Comparison of ENCODE assay signal across 19 mouse cellular contexts in the genomic region with DNA sequence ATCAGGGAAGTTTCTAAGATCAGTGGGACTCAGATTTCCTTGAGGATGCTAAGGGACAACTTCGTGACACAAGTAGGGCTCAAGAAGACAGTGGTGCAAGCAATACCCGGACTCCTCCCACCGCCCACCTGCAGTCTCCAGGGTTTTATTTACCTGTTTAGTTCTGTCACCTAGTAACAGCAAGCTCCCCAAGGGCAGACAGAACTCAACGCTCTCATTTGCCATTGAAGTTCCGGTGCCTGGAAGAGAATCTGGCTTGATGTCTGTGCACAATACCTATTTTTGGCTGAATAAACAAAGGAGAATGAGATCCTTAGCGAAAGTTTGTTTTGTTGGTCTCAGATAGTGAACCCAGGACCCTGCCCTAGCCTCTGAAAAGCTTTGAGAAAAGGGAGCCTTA. TPM values are rescaled to one million over a fixed set of nuclear protein-coding genes. Genes with fewer than 3 reads are reported as not detected.
DNase-seq lines count a peak whose midpoint lies in the region; ATAC-seq and TF ChIP-seq lines count a peak whose summit lies in the region.
"Had no signal": no experiment of that assay in that cellular context is flagged by ENCODE, and none has a peak within 500 bp of the region (broad histone marks: within the 10 kb centered on the region; RNA-seq: fewer than 3 reads in every experiment).

No protein-coding gene starts in this region.

- no peaks in the 10 kb centered on the region for H3K9me3 ChIP-seq in heart, embryonic 13.5 days
- H3K9me3 ChIP-seq: embryonic facial prominence, embryonic 12.5 days; hindbrain, embryonic 13.5 days; liver, embryonic 12.5 days; midbrain, embryonic 12.5 days had no signal

- no peak for TF ChIP-seq CTCF in heart, adult 2 months (IDR thresholded peaks at IDR 0.05)

- no peak overlapping the region for H3K4me3 ChIP-seq in heart, adult 2 months
- no peak overlapping the region for H3K4me3 ChIP-seq in heart, embryonic 13.5 days
- H3K4me3 ChIP-seq: embryonic facial prominence, embryonic 12.5 days; hindbrain, embryonic 13.5 days; liver, embryonic 12.5 days; midbrain, embryonic 12.5 days had no signal

- no peaks in the 10 kb centered on the region for H3K36me3 ChIP-seq in heart, adult 2 months (ENCODE audit: control insufficient read depth, insufficient read depth, low read length)
- H3K36me3 ChIP-seq in heart, embryonic 13.5 days: no peaks in the 10 kb centered on the region
- H3K36me3 ChIP-seq: embryonic facial prominence, embryonic 12.5 days; hindbrain, embryonic 13.5 days; liver, embryonic 12.5 days; midbrain, embryonic 12.5 days had no signal

- no peak for ATAC-seq in heart, embryonic 13.5 days (ENCODE audit: extremely low read depth, insufficient number of reproducible peaks, low FRiP score, low TSS enrichment)
- peak; percentile 40 for ATAC-seq in inflammation-experienced regulatory T-cells, adult 6 months
- ATAC-seq: intestine, embryonic 16.5 days; liver, embryonic 12.5 days had no signal

- intact Hi-C loops in heart, adult 2 months (cut with DNase I): loop anchor here (2.0 kb wide), 1 partner anchor 203 kb away; no protein-coding TSS in a partner anchor
- intact Hi-C loops in heart, postnatal 25 days (cut with DNase I): loop anchor here (2.0 to 5.0 kb wide), 2 partner anchors 96 to 201 kb away; no protein-coding TSS in a partner anchor

- H3K27me3 ChIP-seq in heart, adult 2 months (ENCODE audit: control insufficient read depth, insufficient read depth, low read length): no peaks in the 10 kb centered on the region
- no peaks in the 10 kb centered on the region for H3K27me3 ChIP-seq in heart, embryonic 13.5 days (replicated peaks)
- H3K27me3 ChIP-seq: embryonic facial prominence, embryonic 12.5 days; liver, embryonic 12.5 days had no signal

- peak overlapping the region; percentile 55 for H3K9ac ChIP-seq in heart, adult 2 months (ENCODE audit: low read depth, low read length)
- peak overlapping the region; percentile 69 for H3K9ac ChIP-seq in heart, embryonic 13.5 days
- H3K9ac ChIP-seq: embryonic facial prominence, embryonic 12.5 days; hindbrain, embryonic 13.5 days; liver, embryonic 12.5 days; lung, embryonic 14.5 days; midbrain, embryonic 12.5 days had no signal

- 0 out of 2 replicates have a peak, but pooled peaks have one; percentile 22 for TF ChIP-seq EP300 in heart, adult 2 months (IDR thresholded peaks at IDR 0.05; ENCODE audit: insufficient read depth, low read depth, low read length)

- peak overlapping the region; percentile 49 for H3K4me2 ChIP-seq in heart, embryonic 13.5 days
- H3K4me2 ChIP-seq: embryonic facial prominence, embryonic 12.5 days; hindbrain, embryonic 13.5 days; liver, embryonic 12.5 days; lung, embryonic 14.5 days; midbrain, embryonic 12.5 days had no signal

- H3K4me1 ChIP-seq in heart, adult 2 months (ENCODE audit: control insufficient read depth, insufficient read depth, low read length): peaks cover 7% of the 10 kb centered on the region
- H3K4me1 ChIP-seq in heart, embryonic 13.5 days: peaks cover 89% of the 10 kb centered on the region

- peak; percentile 9; the same call in 1 of the 2 replicates for TF ChIP-seq POLR2A in heart, adult 2 months (IDR thresholded peaks at IDR 0.05; ENCODE audit: insufficient read depth, low read depth, low read length)

- 49% methylated on average over 6 of the region's 6 CpGs for WGBS in heart, adult 2 months
- 32% methylated on average over 6 of the region's 6 CpGs for WGBS in heart, embryonic 13.5 days

- peak overlapping the region; percentile 91 for H3K27ac ChIP-seq in heart, adult 2 months
- H3K27ac ChIP-seq in heart, embryonic 13.5 days (replicated peaks): peak overlapping the region; percentile 99
- H3K27ac ChIP-seq: embryonic facial prominence, embryonic 12.5 days; hindbrain, embryonic 13.5 days; liver, embryonic 12.5 days; midbrain, embryonic 12.5 days had no signal

- no peaks in the 10 kb centered on the region for H3K79me2 ChIP-seq in heart, adult 2 months (replicated peaks; ENCODE audit: control insufficient read depth, insufficient read depth, low read length)

- peak in 1 of 2 experiments; percentile 38 for DNase-seq in heart, adult 2 months
- no peak for DNase-seq in heart, postnatal 25 days (ENCODE audit: low spot score)
- DNase-seq in ES-CJ7 (ENCODE audit: low read depth, low spot score): peak; percentile 71
- no peak for DNase-seq in embryo, embryonic 9.5 days (ENCODE audit: extremely low spot score)
- no peak for DNase-seq in right cerebral cortex, postnatal 36 days (ENCODE audit: low spot score in 2 of 2)
- DNase-seq: B cell, adult 2 months; cerebellum, adult 2 months; lung, embryonic 14.5 days; right cerebral cortex, postnatal 4 days; thymus, postnatal 36 days had no signal

RNA-seq across cellular contexts. Expression of a gene that starts 45.0 kb away (rescaled TPM):
- not detected for total RNA-seq in heart, adult 2 months (2021)
- polyA plus RNA-seq in heart, adult 2 months (2012; rRNA removed): 0.16 TPM in 1 of 2 replicates, not detected in the other
- under 1 TPM in 1 of 2 experiments, not detected in 1; 0.08 TPM for total RNA-seq in heart, postnatal 25 days (2021)
- 0.28 and 0.55 TPM in 2 replicates for polyA plus RNA-seq in heart, embryonic 13.5 days (2015; fragmentation: Nextera tagmentation; extraction: Ambion mirVana)
- under 1 TPM in 1 of 3 experiments, not detected in 2; 0.21 TPM for polyA plus RNA-seq in inflammation-experienced regulatory T-cells, adult 6 months (2017; shearing (Covaris generic))
- total RNA-seq: layer of hippocampus, adult 8-10 months; MEL had no signal
